Mouse (Mus musculus) myocyte (in vitro differentiated cells): ENCODE measurements at regions not wholly inside any gene's neighbourhood (a gene's known extent, or its start where the extent isn't known, plus 50 kb on each side); places are given as distances from the start of the nearest gene placed in this dataset.

Source experiments
- H3K27me3 ChIP-seq: one replicate; pipeline ENCODE4 v1.6.1; 2011; ENCODE audit not compliant: control insufficient read depth, insufficient read depth, insufficient read length
- H3K36me3 ChIP-seq: one replicate; pipeline ENCODE4 v1.6.1; 2011; ENCODE audit not compliant: control insufficient read depth, insufficient read depth
- H3K4me2 ChIP-seq: one replicate; pipeline ENCODE4 v1.6.1; 2011; ENCODE audit warnings: low read depth, control low read depth
- H3K4me3 ChIP-seq: one replicate; pipeline ENCODE4 v1.5.1; 2011; ENCODE audit warnings: mild to moderate bottlenecking, control low read depth, moderate library complexity
- H3K79me2 ChIP-seq: one replicate; pipeline ENCODE4 v1.6.1; 2011; ENCODE audit not compliant: control insufficient read depth, insufficient read depth
- H3ac ChIP-seq: one replicate; pipeline ENCODE4 v1.6.1; 2011; ENCODE audit not compliant: control insufficient read depth, insufficient read length
- CEBPB ChIP-seq: IDR thresholded peaks from 2 replicates; pipeline ENCODE4 v1.6.1; 2011; ENCODE audit warnings: mild to moderate bottlenecking, moderate library complexity; ENCODE audit not compliant: poor library complexity, insufficient read depth, severe bottlenecking
- E2F4 ChIP-seq: IDR thresholded peaks from one replicate; pipeline ENCODE4 v1.6.1; 2011; ENCODE audit warnings: mild to moderate bottlenecking, control low read depth, moderate library complexity; ENCODE audit not compliant: insufficient read depth
- MAX ChIP-seq: IDR thresholded peaks from one replicate; pipeline ENCODE4 v1.6.1; 2011; ENCODE audit warnings: low read depth, mild to moderate bottlenecking, control low read depth
- MYOD1 ChIP-seq, 3 experiments: IDR thresholded peaks; one replicate each; pipeline ENCODE4 v1.6.1; 2011; ENCODE audit warnings: control low read depth in 2 of 3, low read depth in 2 of 3, mild to moderate bottlenecking in 2 of 3, moderate library complexity in 1 of 3; ENCODE audit not compliant: insufficient read length in 2 of 3, control insufficient read depth in 1 of 3
- MYOG ChIP-seq, 3 experiments: IDR thresholded peaks; one replicate each; pipeline ENCODE4 v1.6.1; 2011; ENCODE audit warnings: control low read depth in 2 of 3, low read depth in 2 of 3, mild to moderate bottlenecking in 2 of 3; ENCODE audit not compliant: insufficient read length in 2 of 3, control insufficient read depth in 1 of 3, insufficient read depth in 1 of 3
- POLR2A ChIP-seq: IDR thresholded peaks from one replicate; pipeline ENCODE4 v1.6.1; 2011; ENCODE audit warnings: low read depth, mild to moderate bottlenecking, control low read depth, moderate library complexity; ENCODE audit not compliant: insufficient read length
- POLR2AphosphoS2 ChIP-seq: IDR thresholded peaks from one replicate; pipeline ENCODE4 v1.6.1; 2011; ENCODE audit warnings: low read depth, control low read depth; ENCODE audit not compliant: insufficient read length
- REST ChIP-seq: IDR thresholded peaks from one replicate; pipeline ENCODE4 v1.6.1; 2011; ENCODE audit warnings: mild to moderate bottlenecking, control low read depth, moderate library complexity; ENCODE audit not compliant: insufficient read depth, insufficient read length
- SRF ChIP-seq: IDR thresholded peaks from one replicate; pipeline ENCODE4 v1.6.1; 2011; ENCODE audit warnings: low read depth; ENCODE audit not compliant: control insufficient read depth, insufficient read length
- TCF12 ChIP-seq: IDR thresholded peaks from one replicate; pipeline ENCODE4 v1.6.1; 2011; ENCODE audit warnings: mild to moderate bottlenecking, control low read depth; ENCODE audit not compliant: poor library complexity, insufficient read depth, severe bottlenecking
- TCF3 ChIP-seq: IDR thresholded peaks from one replicate; pipeline ENCODE4 v1.6.1; 2011; ENCODE audit warnings: low read depth, control low read depth; ENCODE audit not compliant: insufficient read length
- USF1 ChIP-seq: IDR thresholded peaks from one replicate; pipeline ENCODE4 v1.6.1; 2011; ENCODE audit warnings: low read depth, mild to moderate bottlenecking, control low read depth, moderate library complexity

- no peaks in the 10 kb centered on the region for H3K79me2 ChIP-seq
- no peaks in the 10 kb centered on the region for H3K27me3 ChIP-seq
- TF ChIP-seq POLR2AphosphoS2 (no peak), CEBPB (no peak), TCF12 (no peak), REST (no peak), POLR2A (no peak), USF1 (no peak), MYOG (IDR thresholded peaks at IDR 0.05; ENCODE audit: control insufficient read depth in 1 of 3, insufficient read depth in 1 of 3, insufficient read length in 2 of 3, low read depth in 2 of 3) (no peak), E2F4 (no peak), TCF3 (no peak), SRF (no peak)
- no peaks in the 10 kb centered on the region for H3K36me3 ChIP-seq
- no peak overlapping the region for H3ac ChIP-seq
- no peak overlapping the region for H3K4me2 ChIP-seq
- H3K4me3 ChIP-seq = no peak overlapping the region
Observed at GRCm38 (mm10) chr2:138674801-138675200, 418.4 kb downstream of the Btbd3 start.

GRCm38 (mm10) chr2:138675229-138676065 is 419.1 kb downstream of the Btbd3 start:
- Histone ChIP-seq H3ac (no peak overlapping the region), H3K36me3 (no peaks in the 10 kb centered on the region), H3K27me3 (no peaks in the 10 kb centered on the region), H3K79me2 (no peaks in the 10 kb centered on the region), H3K4me3 (no peak overlapping the region), H3K4me2 (no peak overlapping the region)
- TF ChIP-seq MYOG (IDR thresholded peaks at IDR 0.05; ENCODE audit: control insufficient read depth in 1 of 3, insufficient read depth in 1 of 3, insufficient read length in 2 of 3, low read depth in 2 of 3) (no peak), SRF (no peak)

- Histone ChIP-seq H3K27me3 (no peaks in the 10 kb centered on the region), H3ac (no peak overlapping the region), H3K79me2 (no peaks in the 10 kb centered on the region), H3K4me3 (no peak overlapping the region), H3K36me3 (no peaks in the 10 kb centered on the region), H3K4me2 (no peak overlapping the region)
- TF ChIP-seq CEBPB (no peak), MAX (no peak), E2F4 (no peak), MYOD1 (IDR thresholded peaks at IDR 0.05; ENCODE audit: control insufficient read depth in 1 of 3, insufficient read length in 2 of 3, low read depth in 2 of 3) (no peak), MYOG (IDR thresholded peaks at IDR 0.05; ENCODE audit: control insufficient read depth in 1 of 3, insufficient read depth in 1 of 3, insufficient read length in 2 of 3, low read depth in 2 of 3) (no peak), TCF12 (no peak), POLR2AphosphoS2 (no peak), SRF (no peak), TCF3 (no peak), USF1 (no peak), POLR2A (no peak), REST (no peak)
Observed at GRCm38 (mm10) chr2:138688140-138688871, 431.9 kb downstream of the Btbd3 start.

- H3K27me3 ChIP-seq = no peaks in the 10 kb centered on the region
- H3K79me2 ChIP-seq = no peaks in the 10 kb centered on the region
- no peak overlapping the region for H3K4me3 ChIP-seq
- no peak overlapping the region for H3K4me2 ChIP-seq
- no peak overlapping the region for H3ac ChIP-seq
- H3K36me3 ChIP-seq = no peaks in the 10 kb centered on the region
- TF ChIP-seq TCF12 (no peak), MYOG (IDR thresholded peaks at IDR 0.05; ENCODE audit: control insufficient read depth in 1 of 3, insufficient read depth in 1 of 3, insufficient read length in 2 of 3, low read depth in 2 of 3) (no peak), CEBPB (no peak), POLR2A (no peak), USF1 (no peak), SRF (no peak), REST (no peak), TCF3 (no peak), MAX (no peak), POLR2AphosphoS2 (no peak), MYOD1 (IDR thresholded peaks at IDR 0.05; ENCODE audit: control insufficient read depth in 1 of 3, insufficient read length in 2 of 3, low read depth in 2 of 3) (no peak)
Observed at GRCm38 (mm10) chr2:138689497-138689896, 433.1 kb downstream of the Btbd3 start.
